ENCODE assay signal across 10 mouse cellular contexts in the genomic region with DNA sequence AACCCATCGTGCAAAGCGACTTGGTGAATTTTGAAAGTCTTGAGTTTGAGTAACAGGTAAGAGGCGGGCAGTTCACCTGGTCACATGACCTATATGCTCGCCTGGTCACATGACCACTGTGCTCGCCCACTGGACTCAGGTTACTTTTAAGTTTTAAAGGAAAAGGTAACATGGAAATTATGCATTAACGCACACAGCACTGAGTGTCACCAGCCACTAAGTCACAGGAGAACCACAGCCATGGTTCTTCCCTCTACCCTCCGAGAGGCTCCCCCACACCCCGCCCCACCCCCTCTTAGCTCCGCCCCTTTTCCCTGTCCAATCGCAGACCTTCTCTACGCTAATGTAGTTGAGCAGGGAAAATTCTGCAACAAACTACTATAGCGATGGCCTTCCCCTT. TPM values are rescaled to one million over a fixed set of nuclear protein-coding genes. Genes with fewer than 3 reads are reported as not detected.
DNase-seq lines count a peak whose midpoint lies in the region; ATAC-seq and TF ChIP-seq lines count a peak whose summit lies in the region.
"Had no signal": no experiment of that assay in that cellular context is flagged by ENCODE, and none has a peak within 500 bp of the region (broad histone marks: within the 10 kb centered on the region; RNA-seq: fewer than 3 reads in every experiment).

No protein-coding gene starts in this region.

- 0 out of 2 replicates have a peak, but pooled peaks cover 3% of the 10 kb centered on the region for H3K4me1 ChIP-seq in lung, embryonic 15.5 days
- H3K4me1 ChIP-seq in hindbrain, embryonic 16.5 days (ENCODE audit: control insufficient read depth, insufficient read depth, low read depth, low read length) = peaks cover 4% of the 10 kb centered on the region; the same call in 1 of the 2 replicates
- H3K4me1 ChIP-seq in limb, embryonic 14.5 days (ENCODE audit: control insufficient read depth, insufficient read depth, low read length) = no peaks in the 10 kb centered on the region
- peaks cover 2% of the 10 kb centered on the region; the same call in 1 of the 2 replicates for H3K4me1 ChIP-seq in stomach, embryonic 15.5 days

- DNase-seq in lung, adult 18-20 months = no peak
- DNase-seq in limb, embryonic 14.5 days (ENCODE audit: low spot score) = no peak
- DNase-seq in c-Kit-positive CD71-positive TER-119-positive erythroid progenitor cells, embryonic 14.5 days (ENCODE audit: low spot score) = no peak
- DNase-seq in left cerebral cortex, postnatal 10 days (ENCODE audit: extremely low spot score in 1 of 2, low spot score in 2 of 2) = no peak
- DNase-seq: gastrocnemius, postnatal 14 days had no signal

- ATAC-seq in lung, embryonic 15.5 days (ENCODE audit: borderline replicate concordance, extremely low read depth, low FRiP score, low TSS enrichment) = no peak
- ATAC-seq in hindbrain, embryonic 16.5 days = no peak
- ATAC-seq in limb, embryonic 14.5 days (ENCODE audit: low FRiP score, low read depth) = no peak
- ATAC-seq in stomach, embryonic 15.5 days (ENCODE audit: insufficient read depth, low FRiP score, low read depth) = no peak
- ATAC-seq in megakaryocyte progenitor cell, adult 5-6 weeks (replicated peaks; ENCODE audit: poor library complexity) = no peak

- H3K4me3 ChIP-seq in lung, embryonic 15.5 days = peak overlapping the region; percentile 23
- H3K4me3 ChIP-seq in hindbrain, embryonic 16.5 days (ENCODE audit: low read length) = no peak overlapping the region; the same call in 1 of the 2 replicates
- peak overlapping the region; percentile 21 for H3K4me3 ChIP-seq in limb, embryonic 14.5 days (replicated peaks; ENCODE audit: low read length)
- H3K4me3 ChIP-seq in stomach, embryonic 15.5 days (replicated peaks) = peak overlapping the region; percentile 21
- H3K4me3 ChIP-seq: myocyte had no signal

- H3K27ac ChIP-seq in lung, embryonic 15.5 days = no peak overlapping the region
- no peak overlapping the region for H3K27ac ChIP-seq in hindbrain, embryonic 16.5 days (ENCODE audit: low read depth, low read length)
- no peak overlapping the region for H3K27ac ChIP-seq in limb, embryonic 14.5 days (replicated peaks; ENCODE audit: low read depth, low read length)
- H3K27ac ChIP-seq in stomach, embryonic 15.5 days = no peak overlapping the region

- H3K9me3 ChIP-seq in lung, embryonic 15.5 days = no peaks in the 10 kb centered on the region
- H3K9me3 ChIP-seq in hindbrain, embryonic 16.5 days (ENCODE audit: control insufficient read depth, low read length) = no peaks in the 10 kb centered on the region
- no peaks in the 10 kb centered on the region for H3K9me3 ChIP-seq in limb, embryonic 14.5 days (ENCODE audit: control insufficient read depth, low read length)
- no peaks in the 10 kb centered on the region for H3K9me3 ChIP-seq in stomach, embryonic 15.5 days

- no peak overlapping the region for H3K9ac ChIP-seq in lung, embryonic 15.5 days
- no peak overlapping the region for H3K9ac ChIP-seq in hindbrain, embryonic 16.5 days (ENCODE audit: low read depth, low read length)
- no peak overlapping the region for H3K9ac ChIP-seq in limb, embryonic 14.5 days (ENCODE audit: low read depth, low read length, severe bottlenecking)
- no peak overlapping the region for H3K9ac ChIP-seq in stomach, embryonic 15.5 days

- intact Hi-C loops in left cerebral cortex, postnatal 10 days (cut with DNase I) = no loop called here

- peaks cover 7% of the 10 kb centered on the region; the same call in 1 of the 2 replicates for H3K27me3 ChIP-seq in lung, embryonic 15.5 days
- peaks cover 6% of the 10 kb centered on the region for H3K27me3 ChIP-seq in hindbrain, embryonic 16.5 days (replicated peaks; ENCODE audit: control insufficient read depth, insufficient read depth, low read length)
- no peaks in the 10 kb centered on the region for H3K27me3 ChIP-seq in limb, embryonic 14.5 days (ENCODE audit: control insufficient read depth, insufficient read depth, low read length)
- H3K27me3 ChIP-seq in stomach, embryonic 15.5 days (replicated peaks) = peaks cover 6% of the 10 kb centered on the region; the same call in 1 of the 2 replicates

- H3K4me2 ChIP-seq in lung, embryonic 15.5 days = peak overlapping the region; percentile 25
- H3K4me2 ChIP-seq in hindbrain, embryonic 16.5 days (ENCODE audit: low read length) = 0 out of 2 replicates have a peak overlapping the region, but pooled peaks have one; percentile 5
- H3K4me2 ChIP-seq in limb, embryonic 14.5 days (replicated peaks; ENCODE audit: low read depth, low read length, severe bottlenecking) = no peak overlapping the region; the same call in 1 of the 2 replicates
- H3K4me2 ChIP-seq in stomach, embryonic 15.5 days = peak overlapping the region; percentile 21

- H3K36me3 ChIP-seq in lung, embryonic 15.5 days = no peaks in the 10 kb centered on the region
- no peaks in the 10 kb centered on the region for H3K36me3 ChIP-seq in hindbrain, embryonic 16.5 days (ENCODE audit: control insufficient read depth, insufficient read depth, low read length)
- H3K36me3 ChIP-seq in limb, embryonic 14.5 days (ENCODE audit: control insufficient read depth, insufficient read depth, low read length) = no peaks in the 10 kb centered on the region
- H3K36me3 ChIP-seq in stomach, embryonic 15.5 days = no peaks in the 10 kb centered on the region

- 28% methylated on average over 12 of the region's 12 CpGs for WGBS in lung, embryonic 15.5 days
- WGBS in hindbrain, embryonic 16.5 days = 45% methylated on average over 12 of the region's 12 CpGs
- 35% methylated on average over 12 of the region's 12 CpGs for WGBS in limb, embryonic 14.5 days
- WGBS in stomach, embryonic 15.5 days = 39% methylated on average over 12 of the region's 12 CpGs

- no peak for TF ChIP-seq POLR2A in limb, embryonic 14.5 days (IDR thresholded peaks at IDR 0.05; ENCODE audit: borderline replicate concordance, extremely low read depth, insufficient read depth, insufficient read length)

RNA-seq across cellular contexts. Expression of gene Topaz1, which starts 13.9 kb away (rescaled TPM):
- polyA plus RNA-seq in lung, embryonic 15.5 days (2015; fragmentation: Nextera tagmentation; extraction: Ambion mirVana) = 0.04 and 0.05 TPM in 2 replicates
- polyA plus RNA-seq in hindbrain, embryonic 16.5 days (2015; fragmentation: Nextera tagmentation; extraction: Ambion mirVana) = not detected in 2 replicates
- polyA plus RNA-seq in limb, embryonic 14.5 days (2012; rRNA removed) = not detected in 2 replicates
- not detected in 2 replicates for polyA plus RNA-seq in limb, embryonic 14.5 days (2014; fragmentation: Nextera tagmentation; extraction: Ambion mirVana)
- not detected in 2 replicates for polyA plus RNA-seq in stomach, embryonic 15.5 days (2015; fragmentation: Nextera tagmentation; extraction: Ambion mirVana)
- not detected in 2 replicates for total RNA-seq in megakaryocyte progenitor cell, adult 5-6 weeks (2015)
- not detected in 2 replicates for total RNA-seq in megakaryocyte progenitor cell, adult 5-6 weeks (2017)
- not detected for total RNA-seq in left cerebral cortex, postnatal 10 days (2021)
- total RNA-seq: gastrocnemius, postnatal 14 days had no signal
- polyA plus RNA-seq: myocyte had no signal
